Mouse (Mus musculus) embryonic fibroblast, embryonic 13.5 days (primary cell): ENCODE measurements around the gene Actr1b. TPM values are rescaled to one million over a fixed set of nuclear protein-coding genes. Genes with fewer than 3 reads are reported as not detected.

Experiments used
- H3K27ac ChIP-seq: 2 replicates; pipeline ENCODE4 v1.5.1; 2012; ENCODE audit warnings: low read length, control low read depth, inconsistent platforms; ENCODE audit not compliant: insufficient read depth
- H3K4me1 ChIP-seq: 2 replicates; pipeline ENCODE4 v1.6.1; 2011; ENCODE audit warnings: low read length; ENCODE audit not compliant: control insufficient read depth, insufficient read depth
- H3K4me3 ChIP-seq: 2 replicates; pipeline ENCODE4 v1.5.1; 2011; ENCODE audit warnings: mild to moderate bottlenecking, control low read depth, low read length; ENCODE audit not compliant: insufficient read depth
- CTCF ChIP-seq: IDR thresholded peaks from 2 replicates; pipeline ENCODE4 v1.5.1; 2011; ENCODE audit warnings: mild to moderate bottlenecking, control low read depth, low read length, moderate library complexity, borderline replicate concordance; ENCODE audit not compliant: insufficient read depth
- POLR2A ChIP-seq: IDR thresholded peaks from 2 replicates; pipeline ENCODE4 v1.6.1; 2011; ENCODE audit warnings: low read depth, mild to moderate bottlenecking, control low read depth, low read length, moderate library complexity
- polyA plus RNA-seq: library from polyadenylated mRNA; stranded (reverse); fragments of >200 nt; gene quantifications from 2 replicates; pipeline ENCODE4 v1.2.4, GENCODE M21; 2011; ENCODE audit warnings: low read depth; ENCODE audit not compliant: missing spikeins, insufficient read length

Gene Actr1b
- polyA plus RNA-seq, 1 experiment: 109 TPM

- TF ChIP-seq POLR2A: no peak
- TF ChIP-seq CTCF: no peak
- no peak overlapping the region for H3K4me3 ChIP-seq
- H3K27ac ChIP-seq: no peak overlapping the region
- H3K4me1 ChIP-seq: no peaks in the 10 kb centered on the region
These were observed 56.4 kb downstream of the Actr1b start for GRCm38 (mm10) chr1:36657658-36658415.

- TF ChIP-seq CTCF (no peak), POLR2A (no peak)
These were observed 58.0 kb downstream of the Actr1b start for GRCm38 (mm10) chr1:36656233-36656632.

GRCm38 (mm10) chr1:36655039-36655438, 59.2 kb downstream of the Actr1b start:
- Histone ChIP-seq H3K27ac (no peak overlapping the region), H3K4me1 (no peaks in the 10 kb centered on the region), H3K4me3 (no peak overlapping the region)
- TF ChIP-seq CTCF (no peak), POLR2A (no peak)

More at GRCm38 (mm10) chr1:36656233-36656632, 58.0 kb downstream of the Actr1b start:
- Histone ChIP-seq H3K4me1 (no peaks in the 10 kb centered on the region), H3K27ac (no peak overlapping the region), H3K4me3 (no peak overlapping the region)

Other genes starting within 250 kb of the Actr1b start
- 10.4 and 11.6 TPM in 2 replicates for gene Cnnm4, start 242.8 kb downstream of the Actr1b start, polyA plus RNA-seq
- gene Cnnm3, start 202.6 kb downstream of the Actr1b start, polyA plus RNA-seq: 4.0 and 6.2 TPM in 2 replicates
- gene Ankrd23, start 177.5 kb downstream of the Actr1b start, polyA plus RNA-seq: 2.9 and 6.7 TPM in 2 replicates
- 1.6 TPM in 1 of 2 replicates, not detected in the other for gene Gm42417, start 175.0 kb downstream of the Actr1b start, polyA plus RNA-seq
- 7.7 and 8.0 TPM in 2 replicates for gene Ankrd39, start 167.0 kb downstream of the Actr1b start, polyA plus RNA-seq
- 11.8 and 20.5 TPM in 2 replicates for gene Sema4c, start 156.1 kb downstream of the Actr1b start, polyA plus RNA-seq
- not detected in 2 replicates for gene Fam178b, start 31.2 kb downstream of the Actr1b start, polyA plus RNA-seq
- 379 and 417 TPM in 2 replicates for gene Cox5b, start 23.0 kb downstream of the Actr1b start, polyA plus RNA-seq
- gene 4933424G06Rik, start 4.3 kb downstream of the Actr1b start, polyA plus RNA-seq: 0.88 TPM in 1 of 2 replicates, not detected in the other
- gene Zap70, start 47.4 kb upstream of the Actr1b start, polyA plus RNA-seq: not detected in 2 replicates
- 56.8 and 62.3 TPM in 2 replicates for gene Tmem131, start 229.2 kb upstream of the Actr1b start, polyA plus RNA-seq